Mouse (Mus musculus): ENCODE results near the gene Itga9.

Gene Itga9

GRCm38 (mm10) chr9:118686166-118686961, 79.9 kb downstream of the Itga9 start:
- no peak for DNase-seq (ENCODE audit: low spot score in 2 of 2)

DNA sequence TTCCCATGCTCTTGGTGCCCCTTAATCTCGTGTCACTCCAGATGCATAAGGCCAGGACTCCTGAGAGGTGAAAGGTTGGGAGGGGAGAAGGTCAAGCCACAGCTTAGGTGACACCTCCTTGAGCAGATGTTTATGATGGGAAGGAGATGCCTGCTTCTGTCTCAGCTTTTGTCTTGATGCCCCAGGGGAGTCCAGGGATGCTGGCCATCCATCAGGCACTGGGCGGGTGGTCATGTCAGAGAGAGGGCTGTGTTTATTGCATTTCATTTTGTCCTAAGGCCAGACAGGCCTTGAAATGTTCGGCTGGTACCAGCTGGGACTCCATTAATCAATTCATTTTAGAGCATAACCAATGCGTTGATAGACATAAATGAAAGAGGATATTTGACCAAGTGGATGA, 81.8 kb downstream of the Itga9 start:
- DNase-seq (ENCODE audit: low spot score in 2 of 2), result no peak

DNA sequence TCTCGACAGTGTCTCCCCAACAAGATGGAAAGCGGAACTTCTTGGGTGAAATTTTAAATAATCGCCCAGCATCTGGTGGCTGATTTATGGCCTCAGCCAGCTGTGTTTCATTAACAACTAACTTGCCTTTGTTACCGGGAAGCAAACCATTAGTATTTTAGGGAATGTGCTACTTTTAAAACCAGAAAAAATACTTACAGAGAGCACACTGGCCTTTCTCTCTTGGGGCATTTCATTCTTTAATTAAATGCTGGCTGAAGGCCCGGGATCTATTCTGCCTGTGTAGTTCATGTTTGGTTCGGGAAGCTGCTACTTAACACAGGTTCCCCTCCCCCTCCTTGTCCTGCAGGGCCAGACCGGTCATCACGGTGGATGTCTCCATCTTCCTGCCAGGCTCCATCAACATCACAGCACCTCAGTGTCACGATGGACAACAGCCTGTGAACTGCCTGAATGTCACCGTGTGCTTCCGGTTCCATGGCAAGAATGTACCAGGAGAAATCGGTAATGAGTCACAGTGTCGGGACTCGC, 82.5 kb downstream of the Itga9 start:
- DNase-seq (ENCODE audit: low spot score in 2 of 2), result no peak

DNA sequence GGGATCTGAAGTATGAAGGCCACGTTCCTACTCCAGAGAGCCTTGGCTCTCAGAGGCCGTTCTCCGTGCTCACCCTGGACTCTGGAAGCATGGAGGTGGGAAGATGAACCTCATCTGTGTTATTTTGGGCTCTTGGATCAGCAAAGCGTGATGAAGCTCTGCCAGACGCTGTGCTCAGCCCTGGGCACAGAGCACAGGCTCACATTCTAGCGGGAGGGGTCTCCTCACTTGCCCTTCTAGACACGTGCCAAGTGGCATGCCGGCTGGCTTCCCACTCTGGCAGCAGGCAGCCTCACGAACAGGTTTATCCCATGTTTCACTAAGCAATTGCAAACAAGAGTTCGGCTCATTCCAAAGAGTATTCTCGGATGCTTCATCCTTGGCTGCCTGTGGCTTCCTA, 86.8 kb downstream of the Itga9 start:
- DNase-seq (ENCODE audit: low spot score in 2 of 2), result peak in 1 of 2 experiments; percentile 20

DNA sequence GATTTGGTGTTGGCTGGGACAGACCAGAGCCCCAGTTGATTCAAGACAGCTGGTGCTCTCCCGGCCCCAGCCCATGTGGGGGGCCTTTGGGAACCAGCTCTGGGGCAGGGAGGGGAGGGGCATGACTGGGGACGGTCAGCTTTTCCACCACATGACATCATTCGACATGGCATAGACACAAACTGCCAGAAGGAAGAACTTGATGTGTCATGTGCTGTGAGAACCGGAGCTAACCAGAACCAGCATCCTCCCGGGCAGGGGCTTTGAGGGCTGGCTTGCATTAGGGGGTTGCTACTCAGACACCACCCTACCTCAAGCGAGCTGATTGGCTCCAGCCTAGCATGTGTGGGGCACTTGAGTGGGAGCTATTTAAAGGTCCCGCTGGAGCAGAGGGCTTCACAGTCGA, 87.9 kb downstream of the Itga9 start:
- no peak for DNase-seq (ENCODE audit: low spot score in 2 of 2)

DNA sequence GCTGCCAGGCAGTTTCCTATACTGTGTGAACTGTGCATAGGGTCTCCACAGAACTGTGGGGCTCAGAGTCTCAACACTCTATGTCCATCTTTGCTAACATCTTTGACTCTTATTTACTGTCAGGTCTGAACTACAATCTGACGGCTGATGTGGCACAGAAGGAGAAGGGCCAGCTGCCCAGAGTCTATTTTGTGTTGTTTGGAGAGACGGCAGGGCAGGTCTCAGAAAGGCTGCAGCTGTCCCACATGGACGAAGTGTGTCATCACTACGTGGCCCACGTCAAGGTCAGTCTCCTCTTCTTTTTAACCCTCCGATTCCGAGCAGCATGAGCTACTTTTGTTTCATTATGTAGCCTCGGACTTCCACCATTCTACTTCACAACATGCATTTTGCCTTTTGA, 91.7 kb downstream of the Itga9 start:
- no peak for DNase-seq (ENCODE audit: low spot score in 2 of 2)

- DNase-seq (ENCODE audit: low spot score in 2 of 2), result no peak
Measured at GRCm38 (mm10) chr9:118699716-118700115, 93.2 kb downstream of the Itga9 start.

- DNase-seq (ENCODE audit: low spot score in 2 of 2), result no peak
Measured at GRCm38 (mm10) chr9:118700889-118701288, 94.4 kb downstream of the Itga9 start.

- DNase-seq (ENCODE audit: low spot score in 2 of 2), result no peak
Measured at GRCm38 (mm10) chr9:118701791-118702190, 95.3 kb downstream of the Itga9 start.

DNA sequence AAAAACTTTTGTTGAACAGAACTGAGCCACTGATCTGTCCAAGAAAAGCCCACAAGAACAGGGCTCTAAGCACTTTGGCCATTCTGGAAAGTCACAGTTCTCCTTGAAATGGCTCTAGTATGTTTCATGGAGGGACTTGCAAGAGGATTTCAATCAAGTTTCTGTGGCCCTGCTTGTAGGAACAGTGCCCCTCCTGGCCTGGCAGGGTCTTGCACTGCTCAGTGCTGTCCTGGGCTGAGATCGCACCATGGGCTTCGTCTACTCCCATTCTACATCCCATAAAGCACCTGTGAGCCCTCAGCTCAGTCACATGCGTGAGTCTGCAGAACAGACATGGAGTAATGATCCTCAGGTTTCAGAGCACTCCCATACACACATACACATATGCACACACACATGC, 96.7 kb downstream of the Itga9 start:
- no peak for DNase-seq (ENCODE audit: low spot score in 2 of 2)

GRCm38 (mm10) chr9:118705381-118706074, 99.0 kb downstream of the Itga9 start:
- no peak for DNase-seq (ENCODE audit: low spot score in 2 of 2)

DNA sequence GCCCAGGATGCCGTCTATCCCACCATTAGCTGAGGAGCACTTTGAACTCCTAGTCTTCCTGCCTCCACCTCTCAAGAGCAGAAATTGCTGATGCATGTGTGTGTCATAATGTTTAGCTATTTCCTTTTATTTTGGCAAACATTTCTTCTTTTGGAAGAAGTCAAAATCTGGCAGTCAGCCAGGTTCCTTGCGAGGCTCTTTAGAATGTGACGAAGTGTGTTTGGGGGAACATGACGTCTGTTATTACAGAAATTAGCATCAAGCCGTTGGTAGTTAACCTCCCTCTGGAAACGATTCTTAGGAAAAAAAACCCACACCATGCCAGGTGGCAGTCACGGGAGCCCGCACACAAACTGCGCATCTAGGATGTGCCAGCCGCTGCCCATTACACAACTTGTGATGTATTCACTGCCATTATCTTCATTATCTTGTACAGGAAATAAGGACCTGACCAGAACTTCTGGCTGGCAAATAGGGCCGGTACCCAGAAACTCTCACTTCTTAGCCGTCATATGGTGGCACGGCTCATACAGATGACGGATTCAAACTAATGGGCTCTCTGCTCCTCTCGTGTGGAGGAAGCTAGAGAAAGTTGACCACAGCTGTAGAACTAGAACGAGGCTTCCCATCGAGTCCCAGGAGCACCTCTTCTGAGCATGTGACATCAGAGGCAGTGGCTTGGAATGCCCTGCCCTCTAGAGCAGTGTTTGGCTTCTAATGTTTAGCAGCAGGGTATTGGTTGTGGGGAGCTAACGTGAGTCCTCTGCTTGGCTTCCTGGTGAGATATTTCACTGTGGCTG, 99.9 kb downstream of the Itga9 start:
- DNase-seq (ENCODE audit: low spot score in 2 of 2), result no peak

DNA sequence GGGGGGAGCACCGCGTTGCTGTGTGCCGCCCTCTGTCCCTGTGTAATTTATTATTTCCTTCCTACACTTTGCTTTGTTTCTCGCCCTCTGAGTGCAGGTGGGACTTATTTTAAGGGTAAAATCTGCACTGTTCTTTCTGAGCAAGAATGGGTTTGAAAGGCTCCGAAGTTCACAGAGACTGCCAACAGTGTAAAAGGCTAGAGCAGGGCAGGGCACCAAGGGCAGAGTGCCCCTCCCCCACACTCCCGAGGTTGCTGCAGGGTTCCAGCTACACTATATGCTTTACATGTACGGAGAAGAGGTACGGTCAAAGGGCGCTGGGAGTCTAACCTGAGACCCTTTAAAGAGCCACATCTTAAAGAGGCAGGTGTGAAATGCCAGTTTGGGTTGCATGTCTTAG, 104.1 kb downstream of the Itga9 start:
- no peak for DNase-seq (ENCODE audit: low spot score in 2 of 2)

DNA sequence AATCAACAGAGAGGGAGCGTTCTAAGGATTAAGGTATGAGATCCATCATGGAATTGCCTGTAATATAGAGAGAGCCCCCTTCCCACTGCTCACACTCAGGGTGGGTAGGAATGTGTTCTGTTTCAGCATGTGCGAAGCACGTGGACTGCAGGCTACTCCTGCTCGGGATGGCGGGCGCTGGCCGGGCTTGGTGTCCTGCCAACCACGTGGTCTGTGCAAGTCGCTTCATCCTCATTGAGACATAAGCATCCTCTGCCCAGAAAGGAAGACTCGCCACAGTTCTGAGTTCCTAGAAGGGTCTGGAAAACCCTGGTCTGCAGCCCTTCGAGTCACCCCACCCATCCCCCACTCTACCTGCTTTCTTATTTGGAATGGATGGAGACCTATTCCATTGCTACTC, 105.3 kb downstream of the Itga9 start:
- no peak for DNase-seq (ENCODE audit: low spot score in 2 of 2)

- no peak for DNase-seq (ENCODE audit: low spot score in 2 of 2)
Measured at GRCm38 (mm10) chr9:118713515-118713914, 107.0 kb downstream of the Itga9 start.

DNA sequence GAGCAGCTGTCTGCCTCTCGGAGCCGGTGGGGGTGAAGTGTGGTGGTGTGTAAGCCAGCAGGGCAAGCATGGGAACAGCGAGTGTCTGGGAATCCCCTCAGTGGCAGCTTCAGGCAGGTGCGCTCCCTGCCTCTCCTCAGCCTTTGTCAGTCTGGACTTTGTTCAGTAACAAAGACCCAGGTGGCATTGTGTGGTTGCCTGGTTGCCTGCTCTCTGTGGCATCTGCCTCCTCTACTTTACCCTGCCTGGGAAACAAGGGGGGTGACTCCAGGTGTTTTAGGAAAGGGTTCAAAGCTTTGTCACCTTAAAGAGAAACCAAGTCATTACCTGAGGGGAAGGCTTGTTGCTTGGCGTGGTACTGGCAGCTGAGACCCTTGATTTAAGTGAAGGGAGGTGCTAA, 108.0 kb downstream of the Itga9 start:
- no peak for DNase-seq (ENCODE audit: low spot score in 2 of 2)

- no peak for DNase-seq (ENCODE audit: low spot score in 2 of 2)
Measured at GRCm38 (mm10) chr9:118715971-118716628, 109.6 kb downstream of the Itga9 start.

DNA sequence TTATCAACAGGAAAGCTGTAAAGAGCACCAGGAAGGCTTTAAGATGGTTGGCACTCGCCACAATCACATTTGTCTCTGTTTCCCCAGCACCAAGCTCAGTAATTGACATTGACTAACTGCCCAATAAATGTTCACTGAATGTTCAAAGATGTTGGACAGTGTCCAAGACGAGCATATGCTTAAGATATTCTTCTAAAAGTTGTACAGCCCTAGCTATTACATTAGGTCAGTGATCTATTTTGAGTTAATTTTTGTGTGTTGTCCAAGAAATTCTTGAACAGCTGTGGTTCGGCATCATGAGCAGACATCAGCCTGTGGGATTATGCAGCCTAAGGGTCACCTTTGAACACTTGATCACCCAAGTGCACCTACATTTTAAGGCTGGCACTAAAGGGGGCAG, 110.9 kb downstream of the Itga9 start:
- no peak for DNase-seq (ENCODE audit: low spot score in 2 of 2)

DNA sequence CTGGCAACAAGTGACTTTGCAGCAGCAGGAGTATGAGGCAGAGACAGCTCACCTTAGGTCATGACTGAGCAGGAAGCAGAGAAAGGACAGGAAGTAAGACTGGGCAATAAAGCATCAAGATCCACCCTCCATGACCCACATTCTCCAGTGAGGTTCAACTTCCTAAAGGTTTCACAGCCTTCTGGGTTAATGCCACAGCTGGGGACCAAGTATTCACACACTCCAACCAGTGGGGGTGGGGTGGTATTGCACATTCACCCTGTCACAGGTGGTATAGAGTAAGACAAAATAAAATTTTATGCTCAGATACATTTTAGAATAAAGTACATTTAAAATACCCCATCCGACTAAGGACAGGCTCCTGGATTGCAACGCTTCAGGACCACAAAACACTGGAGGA, 112.0 kb downstream of the Itga9 start:
- no peak for DNase-seq (ENCODE audit: low spot score in 2 of 2)

DNA sequence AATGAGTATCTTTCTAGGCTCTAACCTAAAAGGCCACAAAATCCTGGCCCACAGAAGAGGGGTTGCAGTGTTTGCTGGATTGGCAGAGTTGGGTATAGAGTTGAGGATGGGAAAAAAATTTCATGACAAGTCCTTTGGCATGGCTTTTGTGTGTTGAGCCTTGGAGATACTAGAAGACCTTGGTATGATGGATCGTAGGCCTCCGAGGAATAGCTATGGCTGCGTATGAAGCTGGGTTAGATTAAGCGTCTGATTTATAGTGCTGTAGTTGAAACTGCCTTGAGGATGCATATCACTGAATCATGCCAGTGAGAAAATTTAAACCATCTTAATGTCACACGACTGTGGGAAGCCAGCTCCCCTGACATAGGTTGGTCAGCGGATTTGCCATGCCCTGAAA, 114.6 kb downstream of the Itga9 start:
- no peak for DNase-seq (ENCODE audit: low spot score in 2 of 2)

DNA sequence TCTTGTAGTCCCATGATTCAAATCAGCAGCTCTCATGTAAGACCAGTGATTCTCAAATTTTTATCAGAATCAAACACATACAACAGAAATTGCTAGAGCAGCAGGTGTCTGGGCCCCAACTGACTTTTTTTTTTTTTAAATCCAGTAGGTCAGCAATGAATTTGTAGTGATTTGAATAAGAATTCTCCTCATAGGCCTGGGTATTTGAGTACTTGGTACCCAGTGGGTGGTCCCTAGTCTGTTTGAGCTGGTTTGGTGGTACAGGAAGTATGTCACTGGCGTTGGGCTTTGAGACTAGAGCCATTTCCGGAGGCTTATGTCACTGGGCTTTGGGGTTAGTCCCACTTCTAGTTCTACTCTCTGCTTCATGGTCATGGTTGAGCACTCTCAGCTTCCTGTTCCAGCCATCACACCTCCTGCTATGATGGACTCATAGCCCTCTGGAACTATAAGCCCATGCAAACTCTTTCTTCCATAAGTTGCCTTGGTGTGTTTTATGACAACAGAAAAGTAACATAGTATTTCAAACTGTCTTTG, 116.4 kb downstream of the Itga9 start:
- no peak for DNase-seq (ENCODE audit: low spot score in 2 of 2)

DNA sequence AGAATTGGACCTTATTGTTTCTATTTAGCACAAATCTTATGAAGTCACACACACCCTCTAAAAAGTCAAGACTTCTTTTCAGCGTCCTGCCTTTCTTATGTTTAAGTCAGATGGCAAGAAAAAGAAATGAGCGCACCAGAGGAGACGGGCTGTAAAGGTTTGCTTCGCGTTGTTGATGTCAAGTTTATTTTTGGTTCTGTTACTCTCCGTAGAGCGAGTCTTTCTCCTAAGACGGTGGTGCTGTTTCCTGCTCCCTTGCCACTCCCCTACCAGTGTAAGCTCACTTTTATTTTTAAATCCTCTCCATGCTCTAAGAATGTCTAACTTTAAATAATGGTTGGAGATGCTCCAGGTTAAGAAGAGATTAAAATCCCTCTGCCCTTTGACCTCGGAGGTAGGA, 118.6 kb downstream of the Itga9 start:
- no peak for DNase-seq (ENCODE audit: low spot score in 2 of 2)

All from frontal cortex, postnatal 25 days (tissue).